Mouse (Mus musculus): ENCODE results near the gene Galnt2. TPM values are rescaled to one million over a fixed set of nuclear protein-coding genes. Genes with fewer than 3 reads are reported as not detected.

The Galnt2 gene
- total RNA-seq, 2 experiments from 2014 or later, result 67.2 to 70.3 TPM

DNA sequence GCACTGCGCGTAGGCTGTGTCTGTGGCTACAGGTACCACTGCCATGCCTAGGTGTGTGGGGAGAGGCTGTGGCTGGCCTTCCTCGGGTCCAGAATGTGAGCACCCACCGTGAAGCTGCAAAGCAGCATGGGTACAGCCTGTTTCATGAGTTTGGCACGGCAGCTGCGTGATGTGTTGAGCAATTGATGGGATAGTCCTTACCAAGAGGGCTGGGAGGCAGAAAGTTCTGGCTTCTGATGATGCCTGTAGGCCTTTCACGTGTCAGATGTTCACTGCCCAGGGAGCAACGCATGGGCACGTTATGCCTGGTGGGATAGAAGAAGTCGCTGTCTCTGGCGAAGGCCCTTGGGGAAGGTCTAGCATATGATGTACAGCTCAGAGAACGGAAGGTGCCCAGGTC lies 33.5 kb downstream of the Galnt2 start:
- DNase-seq (ENCODE audit: low spot score in 2 of 2), result no peak
- intact Hi-C loops (cut with DNase I), result no loop called here

DNA sequence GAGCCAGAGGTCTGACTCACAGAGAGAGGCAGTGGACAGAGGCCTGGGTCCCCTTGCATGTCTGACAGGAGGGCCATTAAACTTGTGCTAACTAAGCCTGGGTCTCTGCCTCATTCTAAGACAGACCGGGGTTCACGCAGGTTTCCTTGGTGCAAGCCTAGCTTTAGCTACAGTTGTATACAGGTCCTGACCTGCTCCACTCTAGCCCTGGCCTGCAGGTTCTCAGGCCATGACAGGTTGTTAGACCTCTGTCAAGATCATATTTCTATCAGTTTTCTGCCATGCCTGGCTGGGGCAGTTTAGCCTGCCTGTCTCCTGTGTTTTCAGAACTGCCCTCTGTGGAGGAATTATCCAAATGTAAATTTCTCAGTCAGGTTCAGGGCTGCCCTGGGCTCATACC lies 33.9 kb downstream of the Galnt2 start:
- no peak for DNase-seq (ENCODE audit: low spot score in 2 of 2)
- intact Hi-C loops (cut with DNase I), result no loop called here

DNA sequence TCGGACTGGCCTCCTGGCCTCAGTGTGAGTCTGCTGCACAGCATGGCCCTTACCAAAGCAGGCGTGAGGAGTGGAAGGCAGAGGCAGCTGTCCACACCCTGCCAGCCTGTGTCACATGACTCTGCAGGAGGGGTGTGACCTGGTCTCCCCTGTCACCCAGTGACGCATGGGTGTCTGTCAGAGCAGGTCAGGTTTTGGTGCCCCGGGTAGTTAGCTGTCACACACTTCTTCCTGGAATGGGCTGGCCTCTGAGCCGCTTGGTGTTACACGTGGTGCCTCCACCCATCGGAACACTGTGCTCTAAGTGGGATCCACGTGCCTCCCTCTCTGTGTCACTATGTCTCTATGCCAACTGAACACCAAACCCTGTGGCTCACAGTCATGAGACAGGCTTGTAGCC lies 34.6 kb downstream of the Galnt2 start:
- no peak for DNase-seq (ENCODE audit: low spot score in 2 of 2)
- intact Hi-C loops (cut with DNase I), result no loop called here

DNA sequence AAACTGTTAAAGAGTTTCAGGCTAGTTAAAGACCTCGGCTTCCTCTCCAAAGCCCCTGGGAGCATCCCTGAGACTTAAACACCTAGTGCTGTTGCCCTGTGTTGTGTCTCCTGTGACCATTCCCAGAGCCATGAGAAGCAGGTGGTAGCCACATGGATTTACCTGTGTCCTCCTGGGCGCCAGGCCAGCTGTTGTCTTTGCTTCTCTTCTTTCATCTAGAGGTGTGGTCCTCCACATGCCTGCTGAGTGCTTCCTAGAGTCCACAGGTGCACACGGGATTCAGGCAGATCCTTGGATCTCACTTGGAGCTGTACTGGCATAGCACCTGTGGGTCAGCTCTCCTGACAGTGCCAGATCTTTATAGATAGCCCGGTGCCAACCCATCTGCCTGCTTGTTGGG lies 36.0 kb downstream of the Galnt2 start:
- DNase-seq (ENCODE audit: low spot score in 2 of 2), result no peak
- intact Hi-C loops (cut with DNase I), result no loop called here

DNA sequence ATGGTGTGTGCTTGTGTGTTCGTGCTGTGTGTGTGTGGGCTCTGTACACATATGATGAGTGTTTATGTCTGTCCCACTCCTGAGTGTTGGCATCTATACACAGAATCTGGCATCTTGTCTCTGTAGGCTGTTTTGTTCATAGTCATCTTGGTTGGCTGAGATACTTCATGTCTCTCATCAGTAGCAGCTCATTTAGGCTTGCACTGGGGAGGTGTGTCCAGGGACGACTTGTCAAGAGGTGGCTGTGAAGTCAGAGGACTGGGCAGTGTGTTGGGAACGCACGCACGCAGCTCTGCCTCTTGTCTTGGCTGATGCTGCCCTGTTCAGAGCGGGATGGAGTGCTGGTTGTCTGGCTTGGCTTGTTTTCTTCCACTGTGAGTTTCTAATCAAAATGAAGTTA lies 39.3 kb downstream of the Galnt2 start:
- intact Hi-C loops (cut with DNase I), result no loop called here
- no peak for DNase-seq (ENCODE audit: low spot score in 2 of 2)

DNA sequence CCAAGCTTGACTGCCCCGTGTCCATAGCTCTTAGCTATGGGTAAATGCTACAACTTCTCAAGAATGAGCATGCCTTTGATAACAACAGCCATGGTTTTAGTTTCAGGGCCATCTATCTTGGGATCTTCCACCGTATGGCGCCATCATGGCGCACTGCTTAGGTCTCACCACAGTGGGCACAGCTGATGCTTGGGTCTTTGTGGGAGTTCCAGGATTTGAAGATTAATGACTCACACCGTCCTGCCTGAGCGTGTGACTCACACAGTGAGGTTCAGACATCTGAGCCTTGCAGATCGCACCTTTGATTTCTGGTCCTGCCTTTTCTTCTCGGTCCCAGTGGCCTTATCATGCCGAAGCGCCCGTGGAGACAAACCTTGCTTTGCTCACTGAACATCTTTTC lies 39.7 kb downstream of the Galnt2 start:
- intact Hi-C loops (cut with DNase I), result no loop called here
- no peak for DNase-seq (ENCODE audit: low spot score in 2 of 2)

DNA sequence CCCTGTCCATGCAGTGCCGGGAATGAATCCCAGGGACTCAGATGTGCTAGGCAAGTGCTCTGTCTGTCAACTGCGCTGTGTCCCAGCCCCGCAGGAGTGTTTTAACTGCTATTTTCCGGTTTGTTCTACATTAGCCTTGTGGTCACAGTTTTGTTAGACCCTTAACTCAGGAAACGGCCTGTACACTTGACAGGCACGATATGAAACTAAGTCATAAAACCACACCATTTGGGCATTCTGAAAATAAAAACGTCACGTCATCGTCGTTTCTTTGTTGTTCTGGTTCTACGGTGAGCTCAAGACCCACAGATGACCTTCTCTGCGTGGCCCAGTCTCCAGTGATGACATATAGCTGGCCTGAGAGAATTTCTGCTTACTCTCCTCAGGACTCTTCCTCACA lies 40.3 kb downstream of the Galnt2 start:
- no peak for DNase-seq (ENCODE audit: low spot score in 2 of 2)
- intact Hi-C loops (cut with DNase I), result no loop called here

DNA sequence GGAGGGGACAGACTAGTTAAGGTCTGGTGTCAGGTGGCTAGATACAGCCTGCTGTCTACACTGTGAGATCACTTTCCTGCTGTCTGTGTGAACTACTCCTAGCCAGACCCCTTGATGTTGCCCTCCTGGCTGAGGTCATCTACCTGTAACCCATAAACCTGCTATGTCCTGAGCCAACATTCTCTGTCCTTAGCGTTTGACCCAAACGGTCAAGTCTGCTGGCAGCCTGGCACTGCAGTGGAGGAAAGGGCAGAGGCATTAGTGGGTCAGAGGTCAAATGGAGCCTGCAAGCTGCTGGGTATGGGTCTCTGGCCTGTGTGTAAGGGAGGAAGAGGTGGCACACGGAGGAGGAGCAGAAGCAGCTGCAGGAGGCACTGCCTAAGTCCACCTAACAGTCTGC lies 41.6 kb downstream of the Galnt2 start:
- no peak for DNase-seq (ENCODE audit: low spot score in 2 of 2)
- intact Hi-C loops (cut with DNase I), result no loop called here

DNA sequence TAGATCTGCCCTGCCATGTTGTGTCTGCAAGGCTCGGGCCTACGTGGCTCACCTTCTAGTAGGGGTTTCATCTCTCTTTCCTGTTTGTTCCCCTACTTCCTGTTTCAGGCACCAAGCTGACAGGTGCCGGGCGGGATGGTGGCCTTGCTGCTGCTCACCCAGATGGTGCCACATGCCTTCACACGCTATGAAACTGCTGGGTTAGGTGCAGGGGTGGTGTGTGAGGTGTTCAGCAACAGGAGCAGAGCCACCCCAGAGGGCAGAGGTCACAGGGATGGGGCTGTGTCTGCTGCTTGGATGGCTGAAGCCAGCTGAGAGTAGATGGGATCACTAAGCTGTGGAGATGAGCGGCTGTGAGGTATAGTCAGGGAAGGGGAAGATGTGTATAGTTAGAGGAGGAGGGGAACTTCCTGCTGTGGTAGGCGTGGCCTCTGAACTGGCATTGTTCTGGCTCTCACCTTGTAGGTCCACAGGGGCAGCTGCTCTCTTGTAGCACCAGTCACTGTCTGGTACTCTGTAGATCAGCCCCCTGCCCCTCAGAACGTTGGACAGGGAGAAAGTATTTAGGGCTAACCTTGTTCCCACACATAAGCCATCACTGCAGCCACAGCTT lies 42.5 kb downstream of the Galnt2 start:
- DNase-seq (ENCODE audit: low spot score in 2 of 2), result no peak
- intact Hi-C loops (cut with DNase I), result no loop called here

DNA sequence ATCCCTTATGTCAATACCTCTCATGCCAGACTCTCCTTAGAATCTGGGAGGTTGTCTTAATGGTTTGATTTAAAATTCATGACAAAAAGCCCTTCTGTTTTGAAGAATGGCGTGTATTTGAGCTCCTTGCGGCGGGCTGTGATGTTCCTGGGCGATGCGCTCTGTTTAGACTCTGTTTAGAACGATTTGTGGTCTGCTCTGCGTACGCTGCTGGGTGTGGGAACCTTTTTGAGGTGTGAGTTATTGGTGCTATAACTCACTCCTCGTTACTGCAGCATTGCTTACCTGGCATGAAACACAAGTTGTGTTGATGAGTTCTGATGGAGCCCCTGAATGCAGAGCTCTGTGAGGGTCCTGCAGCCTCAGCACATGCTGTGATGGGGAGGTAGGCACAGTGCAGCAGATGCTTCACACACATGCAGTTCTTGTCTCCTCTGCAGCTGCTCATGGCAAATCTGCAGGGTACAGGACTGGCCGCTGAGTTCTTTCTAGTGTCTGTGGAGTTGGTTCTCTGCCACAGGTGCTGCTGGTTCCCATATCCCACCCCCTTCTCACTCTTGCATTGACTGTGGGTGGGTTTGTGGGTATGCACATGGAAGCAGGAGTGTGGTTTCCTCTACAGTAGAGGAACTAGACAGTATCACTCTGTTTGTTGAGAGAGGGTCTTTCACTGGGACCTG lies 43.4 kb downstream of the Galnt2 start:
- intact Hi-C loops (cut with DNase I), result loop anchor here (5.0 kb wide), 1 partner anchor 42 kb away; the partner anchor contains the start of gene Galnt2
- DNase-seq (ENCODE audit: low spot score in 2 of 2), result peak in 1 of 2 experiments; percentile 46

DNA sequence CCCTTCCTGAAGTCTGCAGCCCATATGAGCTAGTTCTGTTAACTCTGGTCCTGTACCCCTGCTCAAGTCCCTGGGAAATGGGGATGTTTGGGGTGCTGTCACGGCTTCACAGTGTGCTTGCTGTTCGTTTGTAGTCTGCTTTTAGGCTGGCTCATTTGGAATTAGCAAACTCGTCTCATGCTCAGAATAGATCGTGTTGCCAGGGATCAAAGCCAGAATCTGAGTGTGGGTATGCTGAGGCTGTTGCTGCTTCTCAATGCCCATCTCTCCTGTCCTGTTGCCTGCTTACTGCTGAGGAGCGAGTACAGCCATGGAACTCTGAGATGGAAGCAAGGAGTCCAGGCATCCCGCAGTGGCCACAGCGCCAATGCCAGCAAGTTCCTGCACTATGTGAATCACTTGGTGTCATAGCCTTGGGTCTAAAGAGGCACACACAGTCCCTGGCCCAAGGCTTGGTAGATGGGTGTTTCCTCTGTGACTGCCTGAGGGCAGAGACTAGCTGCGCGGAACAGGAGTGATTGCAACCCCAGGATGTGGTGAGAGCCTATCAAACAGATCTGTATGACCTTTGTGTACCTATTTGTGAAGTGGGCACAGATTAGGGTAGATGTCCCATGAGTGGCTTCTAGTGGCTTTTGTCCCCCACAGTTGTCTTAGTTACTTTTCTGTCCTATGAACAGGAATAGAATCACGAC lies 44.3 kb downstream of the Galnt2 start:
- DNase-seq (ENCODE audit: low spot score in 2 of 2), result peak; percentile 52 to 78
- intact Hi-C loops (cut with DNase I), result loop anchor here (5.0 kb wide), 1 partner anchor 43 kb away; the partner anchor contains the start of gene Galnt2

DNA sequence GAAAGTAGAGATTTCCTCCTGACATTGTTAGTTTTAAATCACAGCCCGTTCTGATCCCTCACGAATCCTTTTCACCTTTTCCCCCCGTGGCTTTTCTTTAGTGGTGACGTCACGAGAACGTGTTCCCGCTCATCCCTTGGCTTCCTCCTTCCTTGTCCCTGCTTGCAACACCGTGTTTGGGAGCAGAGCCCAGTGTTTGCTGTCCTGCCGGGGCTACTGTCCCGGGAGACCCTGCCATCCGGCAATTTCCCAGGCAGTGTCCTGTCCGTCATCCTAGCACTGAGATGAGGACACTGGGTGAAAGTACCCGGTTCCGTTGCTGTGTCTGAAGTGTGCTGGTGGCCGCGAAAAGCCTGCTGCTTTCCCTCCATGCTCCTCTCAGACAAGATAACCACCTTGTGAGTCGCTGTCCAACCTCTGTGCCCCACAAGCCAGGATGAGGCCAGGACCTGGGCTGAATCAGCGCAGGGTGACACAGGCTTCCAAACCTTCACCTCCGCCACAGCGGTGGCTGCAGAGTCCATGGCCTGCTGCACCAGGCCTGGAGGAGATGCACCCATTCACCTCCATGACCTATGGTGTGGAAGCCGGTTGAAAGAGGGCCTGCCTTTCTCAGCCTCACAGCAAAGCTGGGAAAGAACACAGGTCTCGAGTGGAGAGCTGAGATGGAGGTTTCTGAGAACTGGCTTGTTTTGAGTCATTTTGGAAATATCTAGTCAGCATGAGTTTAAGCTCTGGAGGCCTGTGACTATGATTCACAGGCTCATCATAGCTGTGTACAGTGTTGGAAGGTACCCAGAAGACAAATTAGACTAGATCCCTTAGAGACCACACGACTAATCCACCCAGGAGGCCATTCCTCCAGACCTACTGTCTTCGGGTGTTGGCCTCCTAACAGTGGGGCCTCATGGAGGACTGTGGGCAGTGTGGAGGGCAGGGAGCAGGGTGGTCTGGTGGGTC lies 47.0 kb downstream of the Galnt2 start:
- intact Hi-C loops (cut with DNase I), result loop anchor here (5.0 kb wide), 1 partner anchor 46 kb away; the partner anchor contains the start of gene Galnt2
- peak in 1 of 2 experiments; percentile 37 for DNase-seq (ENCODE audit: low spot score in 2 of 2)

DNA sequence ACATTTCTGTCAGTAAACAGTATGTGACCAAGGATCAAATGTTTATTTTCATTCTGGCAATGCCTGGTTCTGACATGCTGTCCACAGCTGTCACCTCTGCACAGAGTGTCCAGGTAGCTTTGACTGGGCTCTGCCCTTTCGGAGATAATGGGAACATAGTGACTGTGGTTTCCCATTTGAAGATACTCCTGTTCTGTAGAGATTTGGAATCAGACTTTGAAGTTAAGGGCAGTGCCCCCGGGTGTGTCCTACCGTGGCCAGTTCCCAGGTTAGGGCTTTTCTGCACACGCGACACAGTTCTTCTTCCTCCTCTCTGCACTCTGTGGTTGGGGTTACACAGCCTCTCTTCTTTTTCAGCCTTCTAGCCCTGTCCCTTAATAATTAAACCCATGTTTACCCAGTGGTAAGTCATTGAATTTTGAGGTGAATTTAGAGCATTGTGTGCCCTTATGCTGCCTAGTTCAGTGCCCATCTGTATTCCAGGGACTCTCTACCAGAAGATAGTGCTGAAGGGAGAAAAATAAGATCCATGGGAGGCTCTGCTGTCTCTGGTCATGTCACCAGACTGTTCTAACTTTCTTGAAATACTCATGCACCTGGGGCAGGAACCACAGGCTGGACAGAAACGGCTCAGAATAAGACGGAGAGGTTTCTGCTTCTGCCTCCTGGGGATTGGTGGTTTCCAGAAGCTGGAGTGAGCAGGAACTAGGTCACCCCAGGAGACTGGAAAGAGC lies 47.9 kb downstream of the Galnt2 start:
- no peak for DNase-seq (ENCODE audit: low spot score in 2 of 2)
- intact Hi-C loops (cut with DNase I), result loop anchor here (5.0 kb wide), 1 partner anchor 47 kb away; the partner anchor contains the start of gene Galnt2

DNA sequence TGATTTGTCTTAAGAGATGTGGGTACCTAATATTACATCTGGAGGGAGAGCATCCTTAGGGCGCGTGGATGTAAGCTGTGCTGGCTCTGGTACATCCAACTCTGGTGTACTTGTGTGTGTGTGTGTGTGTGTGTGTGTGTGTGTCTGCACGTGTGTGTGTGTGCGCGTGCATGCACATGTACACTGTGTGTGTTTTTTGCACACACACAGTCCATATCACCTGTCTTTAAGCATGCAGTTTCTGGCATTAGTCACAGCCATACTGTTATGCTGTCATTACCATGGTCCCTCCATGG lies 48.4 kb downstream of the Galnt2 start:
- no peak for DNase-seq (ENCODE audit: low spot score in 2 of 2)
- intact Hi-C loops (cut with DNase I), result loop anchor here (5.0 kb wide), 1 partner anchor 47 kb away; the partner anchor contains the start of gene Galnt2

DNA sequence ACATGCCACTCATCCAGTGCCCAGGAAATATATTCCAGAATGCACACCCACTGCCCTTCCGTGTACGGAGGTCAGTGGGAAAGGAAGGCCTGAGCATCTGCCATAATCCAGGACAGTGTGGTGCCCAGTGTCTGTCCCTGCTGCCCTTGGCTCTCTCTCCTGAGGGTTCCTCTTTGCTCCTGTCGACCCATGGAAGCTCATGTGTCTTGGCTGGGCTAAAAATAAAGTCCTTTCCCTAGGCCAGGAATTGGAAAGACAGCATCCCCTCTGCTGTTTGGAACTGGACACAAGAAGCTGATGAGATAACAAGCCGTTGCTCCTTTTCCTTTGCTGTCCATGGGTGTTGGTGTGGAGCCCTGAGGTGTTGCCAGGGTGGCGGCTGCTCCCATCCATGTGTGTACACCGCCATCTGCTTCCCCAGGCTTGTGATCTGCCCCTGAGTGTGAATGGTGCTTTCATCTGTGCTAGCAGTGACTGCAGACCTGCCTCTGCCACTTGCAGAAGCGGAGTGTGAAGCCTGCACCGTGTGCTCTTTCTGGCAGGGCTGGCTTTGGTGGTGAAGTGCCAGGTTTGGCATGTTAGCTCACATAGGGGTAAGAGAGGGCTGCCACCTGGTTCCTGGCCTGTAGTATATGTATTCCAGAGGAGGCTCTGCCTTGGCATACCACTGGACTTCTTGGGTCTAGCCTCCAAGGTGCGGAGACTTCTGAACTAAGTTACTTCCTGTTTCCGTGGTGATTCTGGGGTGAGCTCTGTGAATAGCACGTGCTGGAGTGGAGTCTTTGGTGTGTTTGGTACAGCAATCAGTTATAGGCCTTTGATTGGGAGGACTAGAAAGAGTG lies 50.7 kb downstream of the Galnt2 start:
- intact Hi-C loops (cut with DNase I), result no loop called here
- no peak for DNase-seq (ENCODE audit: low spot score in 2 of 2)

DNA sequence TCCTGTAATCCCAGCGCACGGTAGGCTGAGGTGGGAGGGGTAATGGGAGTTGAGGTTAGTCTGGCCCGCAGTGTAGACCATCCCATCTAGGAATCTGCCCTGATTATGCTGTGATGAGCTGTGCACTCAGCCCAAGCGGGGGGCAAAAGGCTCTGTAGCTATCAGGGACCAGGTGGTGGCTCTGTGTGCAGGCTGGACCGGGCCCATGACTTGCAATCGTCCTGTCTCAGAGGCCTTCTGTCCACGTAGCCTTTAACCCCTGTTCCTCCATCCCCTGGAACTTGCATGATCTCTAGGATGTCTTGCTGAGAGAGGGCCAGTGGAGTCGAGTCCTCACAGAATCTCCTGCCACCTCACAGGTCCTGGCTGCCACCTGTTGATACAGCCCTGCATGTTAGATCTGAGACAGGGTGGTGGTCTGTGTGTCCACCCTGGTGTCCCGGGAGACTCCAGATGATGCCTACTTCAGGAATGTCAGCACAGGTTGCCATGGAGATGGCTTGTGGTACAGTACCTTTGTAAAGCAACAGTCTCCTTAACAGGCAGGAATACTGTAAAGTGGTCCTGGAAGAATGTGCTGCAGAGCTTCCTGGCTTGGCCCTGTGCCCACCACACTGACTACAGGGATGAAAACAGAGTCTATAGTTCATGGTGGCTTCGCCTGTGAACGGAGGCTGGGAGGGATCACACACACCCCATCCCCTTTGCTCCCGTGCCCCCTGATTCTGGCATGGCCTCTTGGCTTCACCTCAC lies 51.9 kb downstream of the Galnt2 start:
- no peak for DNase-seq (ENCODE audit: low spot score in 2 of 2)
- intact Hi-C loops (cut with DNase I), result no loop called here

DNA sequence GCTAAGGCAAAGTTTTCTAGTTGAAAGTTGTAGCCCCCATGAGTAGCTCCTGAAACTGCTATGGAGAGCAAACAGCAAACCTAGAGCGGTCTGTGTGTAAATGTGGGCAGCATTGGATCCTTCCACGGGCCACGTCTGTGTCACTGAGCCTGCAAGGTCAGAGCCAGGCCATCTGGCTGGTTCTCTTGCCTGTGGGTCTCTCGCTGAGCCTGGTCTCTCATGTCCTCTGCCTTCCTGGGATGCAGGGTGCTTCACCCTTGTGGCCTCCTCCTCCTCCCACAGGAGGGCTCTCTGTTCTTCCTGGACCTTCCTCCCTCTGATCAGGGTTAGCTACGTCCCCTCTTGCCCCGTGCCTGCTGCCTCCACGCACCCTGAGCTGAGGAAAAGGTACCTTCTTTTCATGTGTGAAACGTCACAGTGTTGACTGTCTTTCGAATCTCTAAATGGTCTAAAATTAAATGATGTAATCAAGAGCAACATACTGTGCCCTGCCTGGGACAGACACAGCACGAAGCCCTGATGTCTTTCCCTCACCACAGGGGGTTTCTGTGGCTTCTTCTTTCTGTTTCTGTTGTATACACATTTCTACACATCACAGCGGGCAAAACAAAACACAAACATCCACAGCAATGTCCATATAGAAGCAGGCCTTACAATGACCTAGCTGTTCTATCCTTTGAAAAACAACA lies 52.6 kb downstream of the Galnt2 start:
- intact Hi-C loops (cut with DNase I), result no loop called here
- no peak for DNase-seq (ENCODE audit: low spot score in 2 of 2)
